Mouse (Mus musculus) MEL (cell line): ENCODE data around the gene Mtmr11.

ENCODE experiments used
- CTCF ChIP-seq, 3 experiments: IDR thresholded peaks in 2 of 3; conservative IDR thresholded peaks in 1 of 3; 2 replicates each; pipeline ENCODE4 v1.5.1; 2011 to 2012; ENCODE audit warnings: low read length in 3 of 3, low read depth in 2 of 3, mild to moderate bottlenecking in 2 of 3, improper control_type of control experiment in 1 of 3, inconsistent platforms in 1 of 3, mixed read lengths in 1 of 3, moderate library complexity in 1 of 3; ENCODE audit not compliant: control insufficient read depth in 1 of 3, insufficient read depth in 1 of 3, poor library complexity in 1 of 3, severe bottlenecking in 1 of 3
- KAT2A ChIP-seq: conservative IDR thresholded peaks from 2 replicates; pipeline ENCODE4 v1.6.1; 2012; ENCODE audit warnings: low read depth, low read length, improper control_type of control experiment, inconsistent platforms
- MAX ChIP-seq: IDR thresholded peaks from 2 replicates; pipeline ENCODE4 v1.6.1; 2011; ENCODE audit warnings: low read length, improper control_type of control experiment
- NRF1 ChIP-seq: IDR thresholded peaks from 2 replicates; pipeline ENCODE4 v1.6.1; 2014; ENCODE audit warnings: low read depth, mild to moderate bottlenecking, inconsistent platforms, low read length, improper control_type of control experiment, moderate library complexity; ENCODE audit not compliant: poor library complexity, insufficient read depth, severe bottlenecking
- POLR2A ChIP-seq, 2 experiments: IDR thresholded peaks; 2 replicates each; pipeline ENCODE4 v1.6.1; 2011 to 2012; ENCODE audit warnings: low read length in 2 of 2, mild to moderate bottlenecking in 2 of 2, control low read depth in 1 of 2, improper control_type of control experiment in 1 of 2, low read depth in 1 of 2, moderate library complexity in 1 of 2; ENCODE audit not compliant: control insufficient read depth in 1 of 2, insufficient read depth in 1 of 2, poor library complexity in 1 of 2
- TBP ChIP-seq: IDR thresholded peaks from 2 replicates; pipeline ENCODE4 v1.8.0; 2011; ENCODE audit warnings: low read depth, low read length, improper control_type of control experiment

DNA sequence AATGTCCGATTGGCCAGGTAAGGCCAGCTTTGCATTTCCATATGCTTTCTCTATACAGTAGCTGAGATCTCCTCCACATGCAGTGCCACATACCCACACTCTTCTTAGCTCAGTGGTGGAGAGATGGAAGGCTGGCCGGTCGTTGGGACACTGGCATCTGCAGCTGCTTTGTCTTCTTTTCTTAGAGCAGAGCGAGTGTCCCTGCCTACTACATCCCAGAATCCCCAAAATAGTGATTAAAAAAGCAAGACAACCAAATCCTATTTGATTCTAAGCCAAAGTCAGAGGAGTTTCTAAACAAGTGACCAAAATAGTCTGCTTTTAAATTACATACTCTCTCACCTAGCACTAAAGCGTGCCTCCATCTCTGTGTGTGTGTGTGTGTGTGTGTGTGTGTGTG is 9.2 kb upstream of the Mtmr11 start:
- TF ChIP-seq POLR2A (IDR thresholded peaks at IDR 0.05; ENCODE audit: control insufficient read depth in 1 of 2, insufficient read depth in 1 of 2, low read depth in 1 of 2, low read length in 2 of 2, poor library complexity in 1 of 2) (no peak), CTCF (IDR thresholded peaks at IDR 0.05 in 2 of 3, conservative IDR thresholded peaks at IDR 0.05 in 1 of 3; ENCODE audit: control insufficient read depth in 1 of 3, insufficient read depth in 1 of 3, low read depth in 2 of 3, low read length in 3 of 3, poor library complexity in 1 of 3, severe bottlenecking in 1 of 3) (no peak), KAT2A (no peak), NRF1 (no peak), MAX (no peak), TBP (no peak)
